Mouse (Mus musculus): ENCODE data around the gene Trappc6a.

Gene Trappc6a

DNA sequence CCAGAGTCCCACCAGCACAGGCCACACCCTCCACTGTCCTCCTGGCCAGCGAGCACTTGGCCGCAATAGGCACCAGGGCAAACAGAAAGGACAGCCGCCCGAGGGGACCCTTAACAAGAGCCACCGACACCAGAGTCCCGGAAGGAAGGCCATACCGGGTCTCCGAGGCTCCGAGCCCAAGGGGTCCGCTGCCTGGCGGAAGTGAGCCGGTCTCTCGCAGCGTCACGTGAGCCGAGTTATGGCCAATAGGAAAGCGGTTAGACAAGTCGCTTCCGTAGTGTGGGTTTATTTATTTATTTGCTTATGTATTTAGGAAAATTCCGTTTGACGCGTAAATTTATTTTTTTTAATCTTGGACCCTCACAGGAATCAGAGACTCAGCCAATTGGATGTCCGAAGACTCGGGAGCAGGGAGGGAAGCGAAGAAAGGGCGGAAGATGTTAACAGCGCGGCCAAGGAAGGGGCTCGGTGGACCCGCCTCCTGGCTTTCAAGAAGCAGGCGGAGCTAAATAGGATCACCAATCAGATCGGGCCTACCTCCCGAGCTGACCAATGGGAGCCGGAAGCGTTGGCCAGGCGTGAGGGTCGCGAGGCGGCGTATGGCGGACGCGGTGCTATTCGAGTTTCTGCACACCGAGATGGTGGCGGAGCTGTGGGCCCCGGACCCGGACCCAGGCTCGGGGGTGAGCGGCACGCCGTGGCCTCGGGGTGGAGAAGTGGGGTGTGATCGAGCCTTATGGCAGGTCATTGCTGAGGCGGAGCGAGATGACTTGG is at the start of gene Trappc6a, which contains the start of gene Bloc1s3:
TSS of gene Trappc6a (plus strand) at position 246 of the 774 bp plus-strand sequence.
TSS of gene Bloc1s3 (minus strand) at position 218 of the 774 bp plus-strand sequence.
- DNase-seq (ENCODE audit: inconsistent age in 2 of 2, low spot score in 1 of 2) = peak; percentile 94 to 98

GRCm38 (mm10) chr7:19458591-19459111 is 49.5 kb upstream of the Trappc6a start, which contains the start of gene Mark4:
Gene Mark4, minus strand, starts transcription at chr7:19458821.
- DNase-seq (ENCODE audit: inconsistent age in 2 of 2, low spot score in 1 of 2) = peak; percentile 86 to 94

- DNase-seq (ENCODE audit: inconsistent age in 2 of 2, low spot score in 1 of 2) = no peak
These were observed 48.9 kb upstream of the Trappc6a start for GRCm38 (mm10) chr7:19459144-19459870.

DNA sequence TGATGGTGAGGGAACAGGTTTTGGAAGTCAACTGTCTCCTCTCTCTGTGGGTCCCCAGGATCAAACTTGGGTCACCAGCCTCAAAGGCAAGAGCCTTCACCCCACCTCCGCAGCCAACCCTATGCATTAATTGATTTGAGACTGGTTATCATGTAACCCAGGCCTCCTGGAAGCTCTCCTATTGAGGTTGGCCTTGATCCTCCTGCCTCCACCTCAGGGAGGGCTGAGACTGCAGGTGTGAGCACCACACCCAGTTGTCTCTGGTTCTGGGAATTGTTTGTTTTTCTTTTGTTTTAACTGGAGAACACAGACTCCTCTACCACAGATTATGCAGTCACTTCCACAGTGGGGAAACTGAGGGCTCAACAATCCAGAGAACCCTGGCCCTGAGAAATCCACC is 47.7 kb upstream of the Trappc6a start:
- DNase-seq (ENCODE audit: inconsistent age in 2 of 2, low spot score in 1 of 2) = no peak

DNA sequence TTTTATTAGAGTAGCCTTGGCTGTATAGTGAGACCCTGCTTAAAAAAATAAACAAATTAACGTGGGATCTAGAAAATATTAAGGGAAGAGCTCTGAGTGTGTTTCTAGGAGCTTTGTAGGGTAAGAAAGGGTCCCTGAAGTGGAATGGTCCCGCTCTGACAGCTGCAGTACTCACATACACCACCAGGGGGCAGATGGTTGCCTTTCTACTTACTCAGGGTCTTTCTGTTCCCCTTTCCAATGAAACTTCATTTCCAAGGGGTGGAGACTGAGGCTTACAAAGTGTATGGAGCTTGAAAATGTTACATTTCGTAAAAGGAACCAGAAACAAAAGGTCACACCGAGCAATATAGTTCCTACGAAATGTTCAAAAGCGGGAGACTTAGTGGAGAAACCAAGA is 46.7 kb upstream of the Trappc6a start:
- DNase-seq (ENCODE audit: inconsistent age in 2 of 2, low spot score in 1 of 2) = peak; percentile 73 to 93

- no peak for DNase-seq (ENCODE audit: inconsistent age in 2 of 2, low spot score in 1 of 2)
These were observed 45.8 kb upstream of the Trappc6a start for GRCm38 (mm10) chr7:19462443-19462842.

GRCm38 (mm10) chr7:19462884-19463381 is 45.3 kb upstream of the Trappc6a start, which contains the start of gene Exoc3l2:
Gene Exoc3l2, plus strand, starts transcription at chr7:19463331.
- DNase-seq (ENCODE audit: inconsistent age in 2 of 2, low spot score in 1 of 2) = peak; percentile 39 to 64

DNA sequence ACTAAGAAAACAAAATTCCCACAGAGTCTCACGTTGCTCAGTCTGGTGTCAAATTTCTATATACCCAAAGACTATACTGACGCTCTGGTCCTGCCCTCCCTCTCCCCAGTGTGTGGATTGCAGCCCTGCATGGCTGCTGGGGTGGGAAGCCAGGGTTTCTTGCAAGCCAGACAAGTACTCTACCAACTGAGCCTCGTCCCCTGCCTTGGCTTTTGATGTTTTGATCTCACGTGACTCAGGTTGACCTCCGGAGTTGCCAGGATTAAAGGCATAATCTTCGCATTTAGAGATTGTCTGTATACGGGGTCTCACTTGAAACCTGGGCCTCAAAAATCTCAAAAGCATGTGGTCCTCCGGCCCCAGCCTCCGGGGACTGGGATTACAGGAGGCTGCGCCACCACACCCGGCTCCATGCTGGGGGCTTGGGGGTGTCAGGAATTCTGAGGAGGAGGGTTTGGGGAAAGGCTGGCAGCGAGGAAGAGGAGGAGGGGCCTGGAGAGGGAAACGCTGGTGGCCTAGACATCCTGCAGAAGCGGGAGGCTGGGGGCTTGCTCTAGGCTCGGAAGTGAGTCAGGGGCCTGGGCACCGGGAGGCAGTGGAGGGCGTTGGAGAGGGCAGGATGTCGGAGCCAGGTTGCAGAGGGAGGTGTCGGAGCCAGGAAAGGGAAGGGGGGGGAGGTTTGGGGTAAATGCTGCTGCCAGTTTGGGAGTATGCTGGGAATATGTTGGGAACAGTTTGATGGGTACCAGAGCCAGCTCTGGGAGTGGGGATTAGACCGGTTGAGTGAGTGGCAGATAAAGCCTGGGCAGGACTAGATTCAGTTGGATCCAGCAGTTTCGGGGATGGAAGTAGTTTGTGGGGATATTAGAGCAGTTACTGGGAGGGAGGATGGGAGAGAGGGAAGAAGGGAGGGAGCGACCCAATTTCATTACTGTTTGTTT is 43.6 kb upstream of the Trappc6a start:
- DNase-seq (ENCODE audit: inconsistent age in 2 of 2, low spot score in 1 of 2) = no peak

DNA sequence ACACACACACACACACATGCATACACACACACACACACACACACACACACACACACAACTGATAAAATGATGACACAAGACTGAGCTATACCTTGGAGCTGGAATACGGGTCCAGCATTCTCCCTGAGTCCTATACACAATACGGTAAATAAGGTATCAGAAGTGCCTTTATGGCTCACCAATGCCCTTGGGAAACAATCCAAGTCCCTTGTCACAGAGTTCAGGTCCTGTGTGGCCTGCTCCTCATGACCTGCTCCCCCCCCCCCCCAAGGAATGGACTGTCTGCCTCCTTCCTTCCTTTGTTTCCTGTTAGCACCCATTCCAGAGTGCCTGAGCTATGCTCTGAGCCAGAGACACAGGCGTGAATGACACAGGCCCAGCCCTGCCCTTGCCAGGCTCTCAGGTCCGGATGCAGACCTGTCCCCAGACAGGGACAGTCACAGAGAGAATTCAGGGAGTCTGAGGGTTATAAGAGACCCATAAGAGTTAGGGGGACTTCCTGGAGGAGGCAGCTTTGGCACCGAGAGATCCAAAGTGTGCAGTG is 41.5 kb upstream of the Trappc6a start:
- DNase-seq (ENCODE audit: inconsistent age in 2 of 2, low spot score in 1 of 2) = peak in 1 of 2 experiments; percentile 53

DNA sequence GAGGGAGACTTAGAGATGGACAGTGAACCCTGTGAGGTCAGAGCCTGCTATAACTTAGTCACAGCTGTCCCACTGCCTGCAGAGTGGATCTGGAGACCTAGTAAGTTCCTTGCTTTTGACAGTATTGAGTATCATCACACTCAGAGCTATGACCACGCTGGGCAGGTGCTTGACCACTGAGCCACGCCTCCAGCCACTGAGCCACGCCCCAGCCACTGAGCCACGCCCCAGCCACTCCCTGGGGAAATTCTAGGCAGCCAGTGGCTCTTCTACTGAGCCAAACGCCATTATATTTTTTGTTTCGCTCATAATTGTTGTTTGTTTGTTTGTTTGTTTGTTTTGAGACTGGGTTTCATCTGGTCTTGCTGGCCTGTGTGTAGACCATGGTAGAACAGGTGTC is 40.6 kb upstream of the Trappc6a start:
- DNase-seq (ENCODE audit: inconsistent age in 2 of 2, low spot score in 1 of 2) = peak; percentile 47 to 72

- DNase-seq (ENCODE audit: inconsistent age in 2 of 2, low spot score in 1 of 2) = no peak
These were observed 39.9 kb upstream of the Trappc6a start for GRCm38 (mm10) chr7:19468279-19468678.

DNA sequence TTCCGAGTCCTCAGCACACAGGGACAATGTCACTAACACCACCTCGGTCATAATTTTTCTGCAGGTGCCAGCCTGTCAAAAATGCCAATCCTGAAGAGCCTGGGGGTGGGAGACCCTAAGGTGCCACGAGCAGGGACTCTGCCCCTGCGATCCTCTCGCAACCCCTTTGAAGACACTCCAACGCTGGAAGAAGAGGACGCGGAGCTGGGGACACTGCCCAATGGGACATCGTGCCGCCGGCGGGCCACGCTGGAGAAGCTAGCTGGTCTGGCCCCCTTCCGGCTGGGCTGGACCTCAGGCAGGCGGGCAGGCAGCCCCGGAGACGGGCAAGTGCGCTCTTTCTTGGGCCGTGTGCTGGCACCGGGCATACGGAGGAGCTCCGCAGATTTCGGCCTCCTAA is 38.8 kb upstream of the Trappc6a start:
- DNase-seq (ENCODE audit: inconsistent age in 2 of 2, low spot score in 1 of 2) = no peak

- no peak for DNase-seq (ENCODE audit: inconsistent age in 2 of 2, low spot score in 1 of 2)
These were observed 37.9 kb upstream of the Trappc6a start for GRCm38 (mm10) chr7:19470308-19470707.

DNA sequence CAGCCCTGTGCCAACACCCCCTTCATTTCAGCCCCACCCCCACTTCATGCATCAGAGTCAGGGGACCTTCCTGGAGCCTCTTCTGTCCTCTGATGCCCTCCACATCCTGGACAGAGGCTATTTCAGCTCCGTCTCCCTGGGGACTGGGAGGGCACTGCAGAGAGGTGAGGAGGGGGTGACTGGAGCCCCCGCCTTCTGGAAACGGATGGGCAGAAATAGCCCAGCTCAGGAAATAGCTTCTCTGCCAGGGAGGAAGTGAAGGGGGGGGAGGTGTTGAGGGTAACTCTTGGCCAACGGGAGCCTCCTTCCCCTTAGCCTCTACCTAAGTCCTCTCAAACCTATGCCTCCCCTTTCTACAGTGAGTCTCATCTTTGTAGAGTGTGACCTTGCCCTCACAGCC is 35.8 kb upstream of the Trappc6a start:
- DNase-seq (ENCODE audit: inconsistent age in 2 of 2, low spot score in 1 of 2) = peak; percentile 74 to 80

DNA sequence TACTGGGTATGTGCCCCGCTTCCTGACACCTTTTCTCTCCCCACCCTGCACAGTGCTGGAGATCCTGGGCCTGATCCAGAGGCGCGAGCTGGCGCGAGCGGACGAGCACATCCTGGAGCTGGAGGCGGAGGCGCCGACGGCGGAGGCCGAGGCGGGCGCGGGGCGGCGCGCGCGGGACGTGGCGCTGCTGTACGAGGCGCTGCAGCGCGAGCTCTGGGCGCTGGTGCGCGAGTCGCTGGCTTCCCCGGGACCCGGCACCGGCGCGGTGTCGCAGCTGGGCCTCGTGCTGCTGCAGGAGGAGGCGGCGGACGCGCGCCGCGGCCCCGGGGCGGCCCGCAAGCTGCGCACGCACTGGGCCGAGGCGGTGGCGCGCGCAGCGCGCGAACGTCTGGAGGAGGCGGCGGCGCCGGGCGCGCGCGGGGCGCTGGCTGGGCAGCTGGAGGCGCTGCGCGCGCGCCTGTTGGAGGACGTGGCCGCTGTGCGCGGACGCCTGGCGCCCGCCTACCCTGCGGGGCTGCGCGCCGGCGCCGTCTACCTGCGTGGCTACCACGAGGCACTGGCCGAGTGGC is 34.2 kb upstream of the Trappc6a start:
- DNase-seq (ENCODE audit: inconsistent age in 2 of 2, low spot score in 1 of 2) = peak; percentile 88 to 93

DNA sequence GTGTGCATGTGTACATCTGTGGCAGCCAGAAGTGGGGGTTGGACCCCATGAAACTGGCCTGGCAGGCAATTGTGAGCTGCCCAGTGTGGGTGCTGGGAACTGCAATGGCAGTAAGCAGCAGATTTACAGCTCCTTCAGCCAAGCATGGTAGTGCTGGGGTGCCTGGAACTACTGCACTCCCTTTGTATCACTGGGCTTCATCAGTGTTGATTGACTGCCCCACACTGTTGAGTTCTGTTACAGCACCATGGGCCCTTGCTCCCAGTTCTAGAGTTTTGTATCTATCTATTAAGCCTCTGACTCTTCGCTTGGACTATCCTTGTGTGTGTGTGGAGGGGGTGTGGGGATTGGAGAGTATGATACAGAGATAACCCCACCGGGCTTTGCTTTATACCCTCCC is 31.1 kb upstream of the Trappc6a start:
- no peak for DNase-seq (ENCODE audit: inconsistent age in 2 of 2, low spot score in 1 of 2)

- peak; percentile 69 to 76 for DNase-seq (ENCODE audit: inconsistent age in 2 of 2, low spot score in 1 of 2)
These were observed 30.4 kb upstream of the Trappc6a start for GRCm38 (mm10) chr7:19477624-19478384.

- peak in 1 of 2 experiments; percentile 54 for DNase-seq (ENCODE audit: inconsistent age in 2 of 2, low spot score in 1 of 2)
These were observed 24.9 kb upstream of the Trappc6a start for GRCm38 (mm10) chr7:19483281-19483680.

DNA sequence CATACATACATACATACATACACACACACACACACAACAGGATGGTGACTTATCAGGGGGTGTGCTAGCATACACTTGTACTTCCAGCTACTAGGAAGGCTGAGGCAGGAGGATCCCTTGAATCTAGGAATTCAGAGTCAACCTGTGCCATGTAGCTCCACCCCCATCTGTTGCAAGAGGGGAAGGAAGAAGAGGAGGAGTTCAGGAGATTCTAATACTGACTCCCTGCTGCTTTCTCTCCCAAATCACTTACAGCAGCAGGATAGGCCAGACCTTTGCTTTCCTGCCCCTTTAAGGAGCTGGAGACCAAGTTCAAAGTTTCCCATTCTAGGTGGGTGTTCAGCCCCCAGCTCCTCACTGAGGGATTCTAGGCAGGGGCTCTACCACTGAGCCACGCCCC is 22.7 kb upstream of the Trappc6a start:
- DNase-seq (ENCODE audit: inconsistent age in 2 of 2, low spot score in 1 of 2) = no peak

All from adrenal gland, adult (tissue).